Mouse (Mus musculus) olfactory bulb, adult 2 months (tissue): ENCODE results near the gene Reep3.

Experiments used
- CTCF ChIP-seq: fragments of 200-500 bp; IDR thresholded peaks from 2 replicates; pipeline ENCODE4 v1.5.1; 2012; ENCODE audit warnings: low read depth, mild to moderate bottlenecking, low read length, moderate library complexity; ENCODE audit not compliant: insufficient read depth
- POLR2A ChIP-seq: fragments of 200-500 bp; IDR thresholded peaks from 2 replicates; pipeline ENCODE4 v1.6.1; 2012; ENCODE audit warnings: mild to moderate bottlenecking, low read depth, low read length, moderate library complexity; ENCODE audit not compliant: insufficient read depth

DNA sequence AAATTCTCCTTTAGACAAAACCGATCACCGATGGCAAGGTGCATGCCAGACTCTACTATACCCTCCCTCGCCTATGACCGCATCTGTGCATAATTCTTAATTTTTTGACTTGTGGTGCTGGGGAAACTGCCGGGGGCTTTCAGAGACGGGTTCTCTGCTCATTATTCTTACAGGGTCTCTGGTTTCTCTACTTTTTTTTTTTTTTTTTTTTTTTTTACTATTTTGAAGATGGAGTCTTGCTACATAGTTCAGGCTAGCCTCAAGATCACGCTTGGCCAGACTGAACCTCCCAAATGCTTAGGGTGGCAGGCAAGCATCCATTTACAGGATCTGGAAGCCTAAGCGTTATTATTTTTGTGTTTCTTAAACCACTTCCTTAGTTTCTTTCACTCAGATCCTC is 23.2 kb downstream of the Reep3 start:
- TF ChIP-seq CTCF (no peak), POLR2A (no peak)
